Mouse (Mus musculus): Measurements from ENCODE around the gene Flot2.

Flot2 gene

GRCm38 (mm10) chr11:78062563-78062962, 24.8 kb downstream of the Flot2 start:
- no peak for DNase-seq (ENCODE audit: low spot score in 2 of 2)

GRCm38 (mm10) chr11:78065906-78066305, 28.2 kb downstream of the Flot2 start:
- peak; percentile 80 to 82 for DNase-seq (ENCODE audit: low spot score in 2 of 2)

- DNase-seq (ENCODE audit: low spot score in 2 of 2), result peak in 1 of 2 experiments; percentile 63
Measured at GRCm38 (mm10) chr11:78066641-78067040, 28.9 kb downstream of the Flot2 start.

- DNase-seq (ENCODE audit: low spot score in 2 of 2), result peak in 1 of 2 experiments; percentile 63
Measured at GRCm38 (mm10) chr11:78067566-78067965, 29.8 kb downstream of the Flot2 start.

GRCm38 (mm10) chr11:78069130-78069529, 31.4 kb downstream of the Flot2 start:
- peak in 1 of 2 experiments; percentile 29 for DNase-seq (ENCODE audit: low spot score in 2 of 2)

GRCm38 (mm10) chr11:78069646-78070045, 31.9 kb downstream of the Flot2 start:
- DNase-seq (ENCODE audit: low spot score in 2 of 2), result peak; percentile 86 to 88

- DNase-seq (ENCODE audit: low spot score in 2 of 2), result peak; percentile 37 to 74
Measured at GRCm38 (mm10) chr11:78071938-78072337, 34.2 kb downstream of the Flot2 start.

GRCm38 (mm10) chr11:78072425-78073130, 34.8 kb downstream of the Flot2 start:
- peak; percentile 90 to 93 for DNase-seq (ENCODE audit: low spot score in 2 of 2)

GRCm38 (mm10) chr11:78073577-78074276, 36.0 kb downstream of the Flot2 start:
- peak; percentile 76 to 86 for DNase-seq (ENCODE audit: low spot score in 2 of 2)

- peak; percentile 75 to 83 for DNase-seq (ENCODE audit: low spot score in 2 of 2)
Measured at GRCm38 (mm10) chr11:78074277-78074652, 36.5 kb downstream of the Flot2 start.

- peak; percentile 53 to 73 for DNase-seq (ENCODE audit: low spot score in 2 of 2)
Measured at GRCm38 (mm10) chr11:78074666-78075065, 36.9 kb downstream of the Flot2 start.

GRCm38 (mm10) chr11:78079961-78080921, 42.5 kb downstream of the Flot2 start, which contains the start of gene Eral1:
TSS of gene Eral1 (minus strand) at chr11:78080383.
- DNase-seq (ENCODE audit: low spot score in 2 of 2), result peak; percentile 81 to 90

- DNase-seq (ENCODE audit: low spot score in 2 of 2), result no peak
Measured at GRCm38 (mm10) chr11:78083595-78083994, 45.9 kb downstream of the Flot2 start.

GRCm38 (mm10) chr11:78086925-78087479, 49.3 kb downstream of the Flot2 start:
- no peak for DNase-seq (ENCODE audit: low spot score in 2 of 2)

- no peak for DNase-seq (ENCODE audit: low spot score in 2 of 2)
Measured at GRCm38 (mm10) chr11:78087756-78088281, 50.1 kb downstream of the Flot2 start.

GRCm38 (mm10) chr11:78094137-78094503, 56.4 kb downstream of the Flot2 start:
- no peak for DNase-seq (ENCODE audit: low spot score in 2 of 2)

- peak; percentile 91 to 97 for DNase-seq (ENCODE audit: low spot score in 2 of 2)
Measured at GRCm38 (mm10) chr11:78094504-78095143, 56.9 kb downstream of the Flot2 start, which contains the start of gene Fam222b. TSS of gene Fam222b (plus strand) at chr11:78094660.

GRCm38 (mm10) chr11:78095144-78095516, 57.4 kb downstream of the Flot2 start:
- no peak for DNase-seq (ENCODE audit: low spot score in 2 of 2)

GRCm38 (mm10) chr11:78097077-78097476, 59.3 kb downstream of the Flot2 start:
- DNase-seq (ENCODE audit: low spot score in 2 of 2), result no peak

GRCm38 (mm10) chr11:78100746-78101145, 63.0 kb downstream of the Flot2 start:
- DNase-seq (ENCODE audit: low spot score in 2 of 2), result no peak

- DNase-seq (ENCODE audit: low spot score in 2 of 2), result no peak
Measured at GRCm38 (mm10) chr11:78102142-78102541, 64.4 kb downstream of the Flot2 start.
